Mouse (Mus musculus): ENCODE measurements around the gene Atg10.
"Not testable (repeated sequence)": the region's sequence is repeated elsewhere in the genome, so short reads cannot be mapped to it uniquely, and the experiment has no call there.

GRCm38 (mm10) chr13:91250050-91250449 is 26.3 kb upstream of the Atg10 start:
- not testable (repeated sequence) for TF ChIP-seq POLR2A (IDR thresholded peaks at IDR 0.05; ENCODE audit: borderline replicate concordance, insufficient read depth, low read length); CTCF (IDR thresholded peaks at IDR 0.05; ENCODE audit: borderline replicate concordance, insufficient read depth, low read depth, low read length)

All from cerebellum, adult 2 months (tissue).